Mouse (Mus musculus): ENCODE measurements at regions not wholly inside any gene's neighbourhood (a gene's known extent, or its start where the extent isn't known, plus 50 kb on each side); places are given as distances from the start of the nearest gene placed in this dataset.

- no peak for DNase-seq
Measured at GRCm38 (mm10) chr13:83035962-83036361, 467.9 kb upstream of the Mef2c start.

- no peak for DNase-seq
Measured at GRCm38 (mm10) chr13:83041506-83041905, 462.3 kb upstream of the Mef2c start.

DNA sequence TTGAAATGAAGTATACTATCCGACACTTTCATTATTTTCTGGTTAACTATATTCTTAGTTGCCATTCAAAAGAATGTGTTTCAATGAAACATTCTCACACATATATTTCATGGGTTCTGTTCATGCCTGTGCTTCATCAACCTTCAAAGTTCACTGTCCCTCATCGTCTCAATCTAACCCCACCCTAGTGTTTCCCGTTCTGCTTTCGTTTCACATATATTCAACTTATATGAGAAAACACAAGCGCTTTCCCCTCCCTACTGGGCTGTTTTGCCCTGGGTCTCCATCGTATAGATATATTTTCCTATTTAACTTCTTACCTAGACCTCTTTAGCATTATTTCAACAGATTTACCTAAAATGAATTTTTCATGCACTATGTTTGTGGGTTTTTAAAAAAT lies 458.3 kb upstream of the Mef2c start:
- no peak for DNase-seq

DNA sequence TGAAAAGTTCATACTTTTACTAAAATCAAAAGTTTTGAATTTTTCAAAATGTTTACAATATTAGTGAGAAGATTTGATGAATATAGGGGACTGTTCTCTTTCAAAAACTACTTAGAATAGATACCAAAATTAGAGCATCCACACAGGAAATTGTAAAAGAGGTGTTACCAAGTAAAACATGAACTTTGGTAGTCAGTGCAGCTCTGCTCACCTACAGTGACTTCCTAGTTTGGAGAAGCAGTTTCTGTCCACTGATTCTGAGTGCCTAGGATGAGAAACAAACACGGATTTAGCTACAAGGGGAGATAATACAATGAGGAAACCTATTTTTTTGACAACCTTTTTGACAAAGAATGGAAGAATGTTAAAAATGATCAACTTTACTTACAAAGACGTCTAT lies 457.9 kb upstream of the Mef2c start:
- no peak for DNase-seq

DNA sequence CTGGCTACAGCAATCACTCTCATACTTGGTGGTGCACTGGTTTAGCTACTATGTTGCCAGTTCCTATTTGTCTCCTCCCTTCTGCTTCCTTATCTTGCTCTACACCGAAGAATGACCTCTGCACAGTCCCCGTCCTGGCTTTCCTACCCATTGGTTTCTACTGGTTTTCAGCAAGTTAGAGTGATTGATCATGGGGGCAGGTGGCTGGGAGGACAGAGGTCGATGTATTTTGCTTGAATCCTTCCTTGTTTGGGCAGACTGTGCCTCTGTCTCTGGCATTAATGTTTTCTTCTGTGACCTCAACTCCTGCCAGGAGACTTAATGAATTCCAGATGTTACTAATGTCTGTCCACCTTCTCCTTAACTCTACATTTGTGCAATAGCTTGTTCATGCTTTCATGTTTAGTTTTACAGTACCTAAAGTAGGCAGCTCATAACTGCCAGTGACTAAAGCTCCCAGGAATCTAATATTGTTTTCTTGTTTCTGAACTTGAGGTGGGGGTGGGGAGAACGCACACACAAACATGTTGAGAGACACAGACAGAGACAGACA lies 457.2 kb upstream of the Mef2c start:
- DNase-seq: no peak

- DNase-seq: no peak
Measured at GRCm38 (mm10) chr13:83055865-83056264, 448.0 kb upstream of the Mef2c start.

DNA sequence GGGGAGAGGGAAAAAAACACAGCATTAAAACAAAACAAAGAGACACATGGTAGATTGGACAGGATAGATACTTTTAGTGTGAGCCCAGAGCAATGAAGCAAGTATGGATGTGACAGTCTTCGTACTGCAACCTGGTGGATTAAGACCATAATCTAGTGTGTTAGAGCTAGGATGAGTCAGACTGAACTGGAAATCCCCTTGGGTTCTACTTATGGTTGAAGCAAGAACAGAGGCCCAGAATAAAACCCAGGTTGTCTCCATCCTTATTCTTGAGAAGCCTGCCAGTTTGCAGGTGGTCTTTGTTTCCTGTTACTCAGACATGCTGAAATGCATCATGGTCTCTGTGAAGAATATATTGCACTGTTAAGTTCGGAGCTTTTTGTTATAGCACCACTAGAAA lies 447.4 kb upstream of the Mef2c start:
- no peak for DNase-seq

GRCm38 (mm10) chr13:83064727-83065126 lies 439.1 kb upstream of the Mef2c start:
- no peak for DNase-seq

- no peak for DNase-seq
Measured at GRCm38 (mm10) chr13:83065201-83065600, 438.6 kb upstream of the Mef2c start.

DNA sequence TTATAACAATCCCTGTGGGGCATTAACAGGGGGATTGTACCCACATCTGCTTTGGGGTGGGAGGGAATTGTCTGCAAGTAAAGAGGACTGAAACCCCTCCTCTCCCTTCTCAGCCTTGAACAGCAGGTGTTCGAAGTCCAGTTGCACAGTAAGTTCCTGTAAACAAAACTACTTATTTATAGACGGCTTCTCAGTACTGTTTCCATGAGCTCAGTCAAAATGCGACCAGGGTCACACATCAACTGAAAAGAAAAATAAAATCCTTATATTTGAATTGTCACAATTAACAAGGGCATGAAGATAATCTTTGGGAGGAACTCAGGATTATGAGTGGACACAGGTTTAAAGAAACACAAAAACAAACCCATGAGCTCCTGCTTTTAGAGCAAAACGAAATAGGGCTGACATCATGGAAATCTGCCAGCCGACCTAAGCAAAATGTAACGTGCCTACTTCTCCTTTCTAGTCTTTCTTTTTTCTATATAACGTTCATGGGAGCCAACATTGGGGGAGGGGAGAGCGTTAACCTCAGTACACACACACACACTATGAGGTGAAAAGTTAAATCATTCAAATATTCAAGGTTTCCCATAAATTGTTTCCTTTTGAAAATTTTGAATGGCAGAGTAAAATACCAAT lies 437.6 kb upstream of the Mef2c start:
- no peak for DNase-seq

- DNase-seq: no peak
Measured at GRCm38 (mm10) chr13:83067496-83067895, 436.3 kb upstream of the Mef2c start.

DNA sequence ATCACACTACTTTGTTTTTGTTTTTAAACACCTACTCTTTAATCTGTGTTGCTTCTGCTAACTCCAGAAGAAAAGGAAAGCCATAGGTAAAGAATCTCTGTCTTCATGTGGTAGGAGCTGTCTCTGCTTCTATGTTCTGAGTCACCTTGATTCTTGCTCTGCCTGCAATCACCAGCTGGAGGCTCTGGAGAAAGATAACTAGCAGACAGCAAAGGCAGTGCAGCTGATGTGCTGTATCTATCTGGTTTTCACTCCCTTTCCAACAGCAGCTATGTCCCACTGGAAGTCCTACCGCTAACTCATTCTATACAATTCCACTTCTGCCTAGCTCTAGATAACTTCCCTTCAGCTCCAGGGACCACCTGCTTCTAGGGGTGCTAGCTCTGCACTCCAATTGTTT lies 435.2 kb upstream of the Mef2c start:
- no peak for DNase-seq

GRCm38 (mm10) chr13:83069293-83069692 lies 434.5 kb upstream of the Mef2c start:
- no peak for DNase-seq

DNA sequence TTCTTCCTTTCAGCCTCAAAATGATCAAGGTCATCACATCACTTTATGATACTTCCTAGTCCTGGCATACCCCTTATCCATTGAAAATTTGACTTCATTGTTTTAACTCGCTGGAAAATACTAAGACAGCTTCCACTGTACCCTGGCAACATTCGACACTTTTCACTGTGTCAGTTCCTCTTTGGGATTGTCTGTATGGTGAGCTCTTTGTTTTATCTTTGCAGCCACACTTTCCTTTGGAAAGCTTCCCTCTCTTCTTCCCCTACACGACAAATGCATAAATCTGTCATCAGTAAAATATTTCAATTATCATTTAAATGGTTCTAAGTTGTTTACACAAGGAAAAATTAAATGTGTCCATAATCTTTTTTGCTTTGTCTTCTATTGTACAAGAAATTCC lies 431.8 kb upstream of the Mef2c start:
- DNase-seq: no peak

GRCm38 (mm10) chr13:83074219-83074965 lies 429.4 kb upstream of the Mef2c start:
- no peak for DNase-seq

- no peak for DNase-seq
Measured at GRCm38 (mm10) chr13:83075320-83075877, 428.4 kb upstream of the Mef2c start.

DNA sequence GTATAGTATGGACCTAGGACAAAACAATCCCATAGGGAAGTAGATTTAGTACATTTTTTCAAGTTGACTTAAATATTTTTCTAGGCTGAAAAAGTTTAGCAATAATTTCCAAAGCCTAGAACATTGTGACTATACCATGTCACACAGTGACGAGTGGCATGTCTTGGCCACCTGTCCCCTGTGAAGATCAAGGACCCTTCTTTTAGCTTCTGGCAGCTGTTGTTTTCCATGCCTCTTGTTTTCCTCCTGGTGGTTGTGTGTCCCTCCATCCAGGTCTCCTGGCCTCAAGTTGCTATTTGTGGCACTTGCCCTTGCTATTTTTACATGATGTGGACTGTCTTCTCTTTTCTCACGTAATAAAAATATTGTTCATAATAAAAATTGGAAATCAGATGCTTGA lies 427.2 kb upstream of the Mef2c start:
- no peak for DNase-seq

DNA sequence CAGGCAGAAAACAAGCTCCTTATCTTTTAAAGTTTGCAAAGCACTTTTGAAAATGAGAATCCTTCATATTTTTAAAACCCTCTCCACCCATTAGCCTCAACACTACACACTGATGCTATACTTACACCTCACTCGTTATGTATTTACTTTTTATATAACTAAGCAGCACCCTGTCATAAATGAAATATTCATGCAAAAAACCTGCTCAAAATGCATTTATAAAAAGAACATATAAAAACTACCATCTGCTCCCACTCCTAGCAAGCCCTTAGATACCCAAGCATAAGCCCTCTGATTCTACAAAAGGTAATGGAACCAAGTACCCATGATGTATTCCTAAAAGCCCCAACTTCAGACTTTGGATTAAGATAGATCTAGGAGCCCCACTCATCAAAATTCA lies 426.7 kb upstream of the Mef2c start:
- no peak for DNase-seq

GRCm38 (mm10) chr13:83079291-83079690 lies 424.5 kb upstream of the Mef2c start:
- no peak for DNase-seq

- DNase-seq: no peak
Measured at GRCm38 (mm10) chr13:83084948-83085347, 418.9 kb upstream of the Mef2c start.

DNA sequence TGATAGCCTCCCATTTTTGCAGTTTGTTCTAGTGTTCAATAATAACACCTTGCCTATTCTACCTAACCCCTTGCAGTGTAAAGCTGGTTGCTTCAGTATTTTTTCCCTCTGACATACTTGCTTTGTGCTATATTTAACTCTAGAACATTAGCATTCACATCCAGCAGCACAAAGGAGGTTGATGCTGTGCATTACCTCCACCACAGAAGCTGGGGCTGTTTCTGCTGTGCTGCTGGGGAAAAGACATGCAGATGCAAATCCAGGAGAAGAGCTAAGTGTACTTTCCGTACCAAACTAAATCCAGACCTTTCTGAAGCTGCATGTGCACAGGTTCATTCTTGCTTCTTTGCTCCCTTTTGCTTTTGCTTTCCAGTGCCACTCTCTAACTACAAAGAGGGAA lies 403.9 kb upstream of the Mef2c start:
- no peak for DNase-seq

DNA sequence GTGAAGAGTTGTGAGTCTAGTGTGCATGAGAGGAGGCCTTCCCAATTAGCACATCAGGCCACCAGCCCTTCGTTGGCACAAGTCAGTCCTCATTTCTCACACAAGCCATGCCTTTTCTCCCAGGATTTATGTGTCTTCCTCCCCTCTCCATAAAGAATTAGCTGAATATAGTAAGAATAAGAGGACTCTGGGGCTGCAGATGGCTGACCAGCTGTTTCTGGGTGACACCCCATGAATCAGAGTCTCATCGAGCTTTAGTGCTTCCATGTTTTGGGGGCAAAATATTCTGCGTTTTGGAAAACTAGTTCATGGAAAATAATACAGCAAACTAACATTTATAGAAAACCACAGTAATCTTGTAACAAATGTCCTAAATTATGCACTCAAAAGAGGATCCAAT lies 393.2 kb upstream of the Mef2c start:
- no peak for DNase-seq

- DNase-seq: peak; percentile 26 to 41
Measured at GRCm38 (mm10) chr13:83111503-83111902, 392.3 kb upstream of the Mef2c start.

DNA sequence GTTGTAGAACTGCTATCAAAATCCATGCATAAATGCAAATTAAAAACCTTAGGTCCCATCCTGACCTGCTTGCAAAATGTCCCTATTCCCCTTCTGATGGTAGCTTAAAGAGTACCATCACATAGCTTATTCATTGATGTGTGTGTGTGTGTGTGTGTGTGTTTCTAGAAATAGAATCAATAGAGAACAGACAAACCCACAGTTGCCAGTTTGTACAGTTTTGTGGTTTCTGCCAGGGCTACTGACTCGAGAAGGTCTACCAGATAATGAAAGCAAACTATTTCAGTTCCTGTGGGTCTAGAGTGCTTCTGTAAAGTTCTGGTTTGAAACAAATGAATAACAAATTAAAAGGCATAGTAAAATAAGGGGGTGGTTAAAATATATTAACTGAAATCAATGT lies 391.5 kb upstream of the Mef2c start:
- DNase-seq: no peak
